Mouse (Mus musculus): ENCODE measurements around the gene Rsph3b.
"Not testable (repeated sequence)": the region's sequence is repeated elsewhere in the genome, so short reads cannot be mapped to it uniquely, and the experiment has no call there.

DNA sequence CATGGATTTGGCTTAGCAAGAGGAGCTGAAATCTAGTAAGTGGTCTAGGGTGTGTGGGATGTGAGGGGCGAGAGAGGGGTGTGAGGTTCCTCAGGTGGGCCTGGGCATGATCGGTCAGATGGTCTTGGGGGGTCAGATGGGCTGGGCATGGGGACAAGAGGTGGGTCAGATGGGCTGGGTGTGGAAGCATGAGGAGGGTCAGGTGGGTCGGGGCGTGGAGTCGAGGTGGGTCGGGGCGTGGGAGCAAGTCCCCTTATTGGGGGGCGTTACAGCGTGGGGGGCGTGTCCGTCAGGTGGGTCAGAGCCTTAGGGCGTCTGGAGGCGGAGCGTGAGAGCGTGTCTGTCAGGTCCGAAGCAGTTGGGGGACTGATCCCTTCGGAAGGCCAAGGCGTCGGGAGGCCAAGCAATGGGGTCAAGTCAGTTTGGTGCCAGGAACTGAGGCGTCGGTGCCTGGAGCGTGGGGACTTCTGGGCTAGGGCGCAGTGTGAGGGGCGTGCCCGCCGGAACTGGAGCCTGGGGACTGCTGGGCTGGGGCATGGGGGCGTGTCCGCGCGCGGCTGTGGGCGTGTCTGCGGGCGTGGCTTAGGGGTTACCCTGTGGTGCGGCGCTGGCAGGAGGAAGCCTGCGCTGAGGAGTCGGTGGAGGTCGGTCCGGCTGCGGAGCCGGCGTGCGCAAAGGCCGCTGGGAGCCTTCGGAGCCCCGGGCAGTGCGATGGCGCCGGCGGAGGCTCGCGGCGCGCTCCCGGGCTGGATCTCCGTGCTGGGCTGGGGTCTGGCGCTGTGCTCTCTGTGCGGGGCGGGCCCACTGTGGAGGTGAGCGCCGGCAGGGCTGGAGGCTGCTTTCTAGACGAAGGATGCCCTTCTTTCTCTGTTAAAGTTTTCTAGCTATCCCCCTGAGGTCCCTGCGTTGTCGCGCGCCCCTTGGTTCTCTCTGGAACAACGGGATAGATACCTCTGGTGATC, 30.1 kb upstream of the Rsph3b start, which contains the start of gene Gm49721:
- TF ChIP-seq EP300, CTCF (IDR thresholded peaks at IDR 0.05; ENCODE audit: low read depth): not testable (repeated sequence)
